Mouse (Mus musculus): Measurements from ENCODE around the gene Uchl5. TPM values are rescaled to one million over a fixed set of nuclear protein-coding genes. Genes with fewer than 3 reads are reported as not detected.

Gene Uchl5
- polyA plus RNA-seq, 1 experiment from 2014 or later, result 128 TPM

Other genes with a start within 250 kb of the Uchl5 start
- gene B3galt2, start 136.6 kb upstream of the Uchl5 start, polyA plus RNA-seq (2016; fragmentation: Nextera tagmentation; extraction: Ambion mirVana), result 0.12 and 0.18 TPM in 2 replicates
- 26.5 and 28.4 TPM in 2 replicates for gene Cdc73, start 74.4 kb upstream of the Uchl5 start, polyA plus RNA-seq (2016; fragmentation: Nextera tagmentation; extraction: Ambion mirVana)
- gene Glrx2, start 60.9 kb upstream of the Uchl5 start, polyA plus RNA-seq (2016; fragmentation: Nextera tagmentation; extraction: Ambion mirVana), result 80.1 and 82.5 TPM in 2 replicates
- 4.1 and 4.6 TPM in 2 replicates for gene Trove2, start 204 bp upstream of the Uchl5 start, polyA plus RNA-seq (2016; fragmentation: Nextera tagmentation; extraction: Ambion mirVana)
- 9.8 and 11.3 TPM in 2 replicates for gene Rgs2, start 226.9 kb downstream of the Uchl5 start, polyA plus RNA-seq (2016; fragmentation: Nextera tagmentation; extraction: Ambion mirVana)

All from liver, embryonic 12.5 days (tissue).